Mouse (Mus musculus) neutrophil, adult 5-6 weeks (primary cell): ENCODE measurements at regions not wholly inside any gene's neighbourhood (a gene's known extent, or its start where the extent isn't known, plus 50 kb on each side); places are given as distances from the start of the nearest gene placed in this dataset.

Source experiments
- ATAC-seq: fragments of 151-379, 151-347 bp; 2 replicates; pipeline ENCODE4 v1.8.0; 2017; ENCODE audit warnings: mild to moderate bottlenecking, moderate TSS enrichment; ENCODE audit not compliant: insufficient number of reproducible peaks, poor library complexity, low FRiP score, severe bottlenecking; ENCODE audit errors: extremely low read depth

GRCm38 (mm10) chr15:51324211-51324610, 2560.5 kb upstream of the Gm7489 start:
- no peak for ATAC-seq

GRCm38 (mm10) chr15:51327702-51328101, 2557.0 kb upstream of the Gm7489 start:
- no peak for ATAC-seq

DNA sequence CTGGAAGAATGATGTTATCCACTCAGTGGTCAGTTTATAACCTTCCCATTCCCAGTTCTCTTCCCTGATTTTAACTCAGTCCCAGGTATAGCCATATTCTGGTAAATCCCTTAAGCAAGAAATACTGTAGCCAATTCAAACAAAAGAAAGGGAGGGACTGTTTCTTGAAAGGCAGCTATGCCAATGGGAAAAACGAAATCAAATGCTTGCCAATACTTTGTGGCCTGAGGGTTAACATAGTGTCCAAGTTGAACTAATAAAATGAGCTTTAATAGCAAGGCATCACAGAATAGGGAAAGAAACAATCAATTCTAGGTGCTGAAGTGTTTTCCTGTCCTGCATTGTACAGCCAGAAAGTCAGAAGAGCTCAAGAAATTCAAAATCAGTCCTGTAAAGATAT, 2548.3 kb upstream of the Gm7489 start:
- ATAC-seq = no peak

- ATAC-seq = no peak
These were observed 2538.4 kb upstream of the Gm7489 start for GRCm38 (mm10) chr15:51346301-51346700.

DNA sequence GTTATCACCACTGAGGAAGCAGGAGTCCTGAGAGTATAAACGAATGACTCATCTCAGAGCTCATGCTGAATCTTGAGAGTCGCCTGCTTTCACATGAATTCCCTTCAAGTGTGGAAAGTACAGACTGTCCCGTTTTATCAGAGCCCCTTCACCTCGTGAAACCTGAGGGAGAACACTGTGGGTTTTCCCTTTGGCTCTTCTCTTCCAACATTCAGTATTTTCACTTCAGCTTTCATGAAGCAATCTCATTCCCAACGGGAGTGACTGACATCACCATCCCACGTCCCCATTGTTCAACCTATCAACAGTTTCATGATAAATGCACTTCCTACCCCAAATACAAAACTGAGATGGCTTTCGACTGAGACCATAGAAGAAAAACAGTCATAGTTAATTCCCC, 2521.3 kb upstream of the Gm7489 start:
- ATAC-seq = no peak

GRCm38 (mm10) chr15:51371162-51371561, 2513.5 kb upstream of the Gm7489 start:
- no peak for ATAC-seq

GRCm38 (mm10) chr15:51390383-51390782, 2494.3 kb upstream of the Gm7489 start:
- no peak for ATAC-seq

- ATAC-seq = no peak
These were observed 2493.4 kb upstream of the Gm7489 start for GRCm38 (mm10) chr15:51391352-51391751.

DNA sequence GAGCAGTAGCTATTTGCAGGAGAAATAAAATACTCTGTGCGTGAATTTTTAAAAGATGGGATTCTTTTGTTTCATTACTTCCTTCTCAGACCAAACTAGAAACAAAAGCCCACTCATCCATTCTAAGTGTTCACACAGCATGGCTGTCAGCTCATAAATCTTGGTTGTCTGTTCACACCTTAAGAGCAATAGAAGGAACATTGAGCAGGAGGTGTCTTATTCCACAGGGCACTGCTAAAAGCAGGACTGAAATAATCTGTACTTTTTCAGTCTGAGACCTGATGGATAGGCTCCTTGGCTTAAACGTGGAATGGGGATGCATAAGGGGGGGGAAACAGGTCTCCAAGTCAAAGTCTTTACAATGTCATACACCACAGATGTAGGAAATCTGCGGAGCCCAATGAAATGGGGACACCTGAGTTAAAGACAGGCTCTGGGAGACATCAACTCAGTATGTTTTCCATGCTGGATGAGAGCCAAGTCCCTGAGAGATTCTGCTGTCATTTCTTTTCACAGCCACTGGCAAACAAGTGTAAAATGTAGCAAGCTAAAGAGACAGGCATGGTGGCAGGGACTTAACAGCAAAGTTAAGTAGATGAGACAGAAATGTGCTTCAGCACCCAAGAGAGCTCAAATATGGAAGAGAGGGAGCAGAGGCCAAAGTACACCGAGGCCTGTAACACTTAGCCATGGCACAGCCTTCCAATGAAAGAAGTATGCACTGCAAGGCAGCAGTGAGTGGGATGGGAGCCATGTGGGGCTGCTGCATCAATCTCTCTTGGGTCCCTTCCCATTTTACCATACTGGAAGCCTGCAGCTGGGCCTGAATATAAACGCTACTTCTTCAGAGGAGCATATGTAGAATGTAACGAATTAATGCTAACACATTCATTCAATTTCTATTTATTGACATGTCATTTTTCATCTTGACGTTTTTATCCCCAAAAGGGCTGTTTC, 2492.0 kb upstream of the Gm7489 start:
- ATAC-seq = no peak

DNA sequence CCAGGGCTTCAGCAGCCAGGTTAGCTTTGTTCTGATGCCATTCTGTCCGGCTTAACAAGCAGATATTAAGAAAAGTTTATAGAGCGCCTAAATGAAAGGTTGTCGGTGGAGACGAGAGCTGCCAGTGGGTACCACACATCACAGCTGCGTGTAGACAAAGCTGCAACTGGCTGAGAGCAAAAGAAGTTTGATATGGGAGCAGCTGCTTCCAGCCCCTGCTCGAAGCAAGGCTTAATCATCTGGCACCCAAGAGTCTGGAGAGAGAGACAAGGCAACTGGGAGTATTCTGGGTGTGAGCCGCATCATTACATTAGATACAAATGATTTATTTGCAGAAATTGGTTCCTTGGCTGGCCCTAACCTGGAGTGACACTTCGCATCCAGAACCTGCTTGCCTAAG, 2488.7 kb upstream of the Gm7489 start:
- no peak for ATAC-seq

DNA sequence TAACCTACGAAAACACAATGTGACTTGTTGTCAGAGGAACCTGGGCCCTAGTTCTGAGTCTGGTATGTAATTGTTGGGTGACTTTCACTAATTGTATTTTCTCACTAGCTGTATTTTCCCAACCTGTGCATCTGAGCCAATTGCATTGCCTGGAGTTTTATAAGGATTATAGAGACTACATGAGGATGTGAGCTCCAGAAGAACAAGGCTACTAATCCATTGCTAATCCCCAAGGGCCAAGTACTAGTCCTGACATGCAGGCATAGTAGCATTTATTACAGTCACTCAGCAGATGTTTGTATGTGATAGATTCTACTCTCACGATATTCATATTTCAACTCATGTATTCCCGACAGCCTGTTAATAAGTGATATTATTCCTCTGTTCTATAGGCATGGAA, 2481.1 kb upstream of the Gm7489 start:
- ATAC-seq = no peak

DNA sequence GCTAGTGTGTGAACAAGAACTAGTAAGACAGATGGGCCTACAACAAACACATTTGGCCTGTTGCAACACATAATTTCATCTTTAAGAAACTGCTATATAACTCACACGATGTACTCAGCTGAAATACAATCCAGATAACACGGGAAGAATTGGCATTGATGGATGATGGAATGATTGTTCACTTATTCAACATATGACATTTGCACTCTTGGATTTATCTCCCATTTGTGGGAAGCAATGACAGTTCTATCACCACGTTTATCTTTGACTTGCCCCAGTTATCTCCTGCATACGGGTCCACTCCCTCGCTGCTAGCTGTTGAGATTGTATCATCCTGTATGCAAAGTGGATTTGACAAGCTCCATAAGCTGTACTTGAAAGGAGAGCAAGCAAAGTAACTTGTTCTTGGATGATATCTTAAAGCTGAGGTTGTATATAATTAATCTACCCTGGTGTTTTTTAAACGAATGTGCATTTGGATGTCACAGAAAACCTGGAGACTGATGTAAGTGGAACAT, 2474.9 kb upstream of the Gm7489 start:
- ATAC-seq = no peak

DNA sequence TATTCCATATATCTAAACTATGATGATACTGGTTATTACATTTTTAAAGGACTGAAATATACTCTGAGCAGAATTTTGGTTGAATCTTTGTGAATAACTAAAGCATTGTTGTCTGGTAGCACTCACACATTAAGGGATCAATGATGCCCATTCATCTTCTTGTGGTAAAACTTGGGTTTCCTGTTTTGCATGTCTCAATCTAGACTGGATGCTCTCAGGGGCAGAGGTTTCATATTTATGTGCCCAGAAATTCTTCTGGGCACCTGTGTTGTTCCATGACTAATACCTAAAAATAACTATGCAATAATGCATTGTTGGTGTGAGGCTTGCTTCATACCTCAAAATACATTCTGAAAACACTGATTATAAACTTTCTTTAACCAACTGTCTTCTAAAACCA, 2472.7 kb upstream of the Gm7489 start:
- ATAC-seq = no peak

DNA sequence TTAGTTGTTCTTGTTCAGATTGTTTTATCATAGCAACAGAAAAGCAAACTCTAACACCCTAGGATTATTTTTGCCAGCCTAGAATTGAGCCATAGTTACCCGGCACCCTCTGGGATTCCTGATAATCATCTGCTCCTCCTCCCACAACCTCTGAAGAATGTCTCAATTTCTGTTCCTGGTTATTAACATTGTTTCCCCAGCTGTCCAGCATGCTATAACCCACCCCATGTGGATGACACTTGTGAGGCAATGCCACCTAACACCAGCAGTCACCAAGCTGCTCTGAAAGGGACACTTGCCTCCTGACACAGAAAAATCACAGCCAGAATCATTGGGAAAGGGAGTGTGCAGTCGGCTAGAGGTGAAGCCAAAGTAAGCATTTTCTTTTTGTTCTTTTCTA, 2442.1 kb upstream of the Gm7489 start:
- ATAC-seq = no peak

GRCm38 (mm10) chr15:51469895-51470294, 2414.8 kb upstream of the Gm7489 start:
- no peak for ATAC-seq

DNA sequence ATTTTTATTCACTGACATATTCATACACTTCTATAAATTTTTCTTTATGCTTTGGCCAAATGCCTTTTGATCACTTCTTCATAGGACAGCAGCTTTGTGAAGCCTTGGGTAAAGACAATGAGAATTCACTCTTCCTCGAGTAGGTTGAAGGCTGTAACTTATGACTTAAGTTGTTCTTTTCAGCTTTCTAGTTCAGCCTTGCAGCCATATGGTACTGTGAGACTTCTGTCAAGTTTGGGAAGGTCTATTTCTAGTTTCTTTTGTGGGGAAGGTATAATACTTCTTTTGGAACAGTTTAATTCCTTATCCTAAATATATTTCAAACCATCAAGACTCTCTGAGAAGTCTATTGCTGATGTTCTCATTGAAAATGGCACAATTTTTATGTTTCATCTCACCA, 2413.6 kb upstream of the Gm7489 start:
- no peak for ATAC-seq

- ATAC-seq = no peak
These were observed 2412.7 kb upstream of the Gm7489 start for GRCm38 (mm10) chr15:51472049-51472448.

DNA sequence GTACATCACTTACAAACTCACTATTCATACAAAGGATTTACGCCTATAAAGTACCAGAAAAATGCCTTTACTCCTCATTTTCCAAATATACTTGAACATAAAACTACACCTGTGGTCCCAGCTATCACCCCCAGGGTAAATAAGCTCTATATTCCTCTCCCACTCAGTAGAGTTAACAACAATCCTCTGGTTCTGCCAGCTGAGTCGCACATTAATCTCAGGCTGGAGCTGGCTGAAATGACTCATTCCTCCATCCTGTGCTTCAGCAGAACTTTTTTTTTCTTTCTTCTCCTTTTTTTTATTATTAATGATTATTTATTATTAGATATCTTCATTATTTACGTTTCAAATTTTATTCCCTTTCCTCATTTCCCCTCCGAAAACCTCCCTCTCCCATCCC, 2402.8 kb upstream of the Gm7489 start:
- no peak for ATAC-seq

DNA sequence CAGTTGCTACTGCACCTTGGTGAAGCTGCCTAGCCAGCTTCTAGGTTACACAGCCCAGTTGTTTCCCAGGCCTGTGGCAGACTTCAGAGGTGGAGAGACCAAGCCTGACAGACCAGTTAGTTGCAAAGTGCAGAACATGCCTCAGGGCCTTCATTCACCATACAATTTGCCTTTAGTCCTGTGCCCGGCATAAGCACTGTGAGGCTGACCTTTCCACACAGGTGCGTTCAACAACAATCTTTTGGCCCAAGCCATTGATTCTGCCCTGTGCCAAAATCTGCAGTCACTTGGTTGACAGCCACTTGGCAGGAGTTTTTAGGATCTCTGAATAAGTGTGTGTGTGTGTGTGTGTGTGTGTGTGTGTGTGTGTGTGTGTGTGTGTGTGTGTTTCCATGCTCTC, 2400.5 kb upstream of the Gm7489 start:
- ATAC-seq = no peak

GRCm38 (mm10) chr15:51485554-51485953, 2399.2 kb upstream of the Gm7489 start:
- ATAC-seq = no peak
